Mouse (Mus musculus) C2C12 (cell line): ENCODE measurements around the gene Rasl10a.

Experiments
- CTCF ChIP-seq: IDR thresholded peaks from one replicate; pipeline ENCODE4 v1.5.1; 2011; ENCODE audit not compliant: control insufficient read depth, insufficient read depth, insufficient read length
- MAX ChIP-seq: IDR thresholded peaks from one replicate; pipeline ENCODE4 v1.6.1; 2011; ENCODE audit warnings: mild to moderate bottlenecking, control low read depth
- USF1 ChIP-seq: IDR thresholded peaks from one replicate; pipeline ENCODE4 v1.6.1; 2011; ENCODE audit warnings: low read depth, mild to moderate bottlenecking, control low read depth, moderate library complexity

DNA sequence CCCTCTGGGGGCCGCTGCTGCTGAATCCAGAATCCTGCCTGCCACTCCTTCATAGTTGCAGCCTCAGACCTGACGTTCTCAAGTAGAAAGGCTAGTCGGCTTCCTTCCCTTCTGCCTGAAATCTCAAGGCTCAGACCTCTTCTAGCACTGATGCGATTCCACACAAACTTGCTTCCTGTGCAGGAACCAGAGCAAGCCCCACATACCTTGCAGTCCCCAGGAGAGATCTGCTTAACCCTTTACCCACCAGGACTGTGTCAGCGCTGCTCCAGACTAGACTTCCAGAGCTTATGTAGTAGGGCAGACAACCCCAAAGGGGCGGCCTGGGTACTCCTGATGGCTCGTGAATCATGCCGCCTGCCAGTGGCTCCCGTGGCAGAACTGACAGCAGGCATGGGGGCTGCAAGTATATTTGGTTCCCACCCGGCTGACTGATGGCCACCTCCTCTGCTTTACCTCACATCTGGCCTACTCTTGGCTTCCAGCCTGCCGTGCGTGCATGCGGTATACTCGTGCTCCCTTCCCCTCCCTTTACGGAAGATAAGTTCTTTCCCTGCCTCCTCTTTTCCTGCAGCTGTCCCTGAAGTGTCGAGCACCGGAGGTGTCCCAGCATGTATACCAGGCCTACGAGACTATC is 16.7 kb upstream of the Rasl10a start:
- no peak for TF ChIP-seq CTCF
- TF ChIP-seq MAX: no peak
- TF ChIP-seq USF1: no peak
